Mouse (Mus musculus) small intestine, adult 2 months (tissue): ENCODE results near the gene Fam69b. TPM values are rescaled to one million over a fixed set of nuclear protein-coding genes. Genes with fewer than 3 reads are reported as not detected.

ENCODE experiments used
- H3K27ac ChIP-seq: fragments of 200-500 bp; 2 replicates; pipeline ENCODE4 v1.5.1; 2012; ENCODE audit warnings: low read depth, low read length, control low read depth, inconsistent platforms; ENCODE audit not compliant: insufficient read depth
- H3K27me3 ChIP-seq: fragments of 200-500 bp; 2 replicates; pipeline ENCODE4 v1.6.1; 2012; ENCODE audit warnings: mild to moderate bottlenecking, moderate library complexity, low read length, inconsistent platforms; ENCODE audit not compliant: control insufficient read depth, insufficient read depth
- H3K36me3 ChIP-seq: fragments of 200-500 bp; 2 replicates; pipeline ENCODE4 v1.6.1; 2012; ENCODE audit warnings: mild to moderate bottlenecking, low read length, control low read depth, inconsistent platforms; ENCODE audit not compliant: control insufficient read depth, insufficient read depth
- H3K4me1 ChIP-seq: fragments of 200-500 bp; 2 replicates; pipeline ENCODE4 v1.6.1; 2012; ENCODE audit warnings: low read length, inconsistent platforms, mixed read lengths; ENCODE audit not compliant: control insufficient read depth, insufficient read depth, insufficient read length
- H3K4me3 ChIP-seq: fragments of 200-500 bp; 2 replicates; pipeline ENCODE4 v1.5.1; 2012; ENCODE audit warnings: low read depth, mild to moderate bottlenecking, control low read depth, inconsistent platforms, low read length, moderate library complexity
- CTCF ChIP-seq: fragments of 200-500 bp; IDR thresholded peaks from 2 replicates; pipeline ENCODE4 v1.5.1; 2012; ENCODE audit warnings: low read depth, mild to moderate bottlenecking, control low read depth, inconsistent platforms, low read length, moderate library complexity, mixed read lengths; ENCODE audit not compliant: insufficient replicate concordance, insufficient read length; ENCODE audit errors: extremely low read depth
- POLR2A ChIP-seq: fragments of 200-500 bp; IDR thresholded peaks from 2 replicates; pipeline ENCODE4 v1.6.1; 2012; ENCODE audit warnings: low read depth, mild to moderate bottlenecking, control low read depth, inconsistent platforms, low read length, moderate library complexity
- WGBS: fragments of 180-500 bp; shearing (Covaris S2); methylation state at CpG from one replicate; pipeline ENCODE4 v1.1.7; 2018; 5-methylcytosine and 5-hydroxymethylcytosine counted together
- polyA plus RNA-seq: library from polyadenylated mRNA; depleted of rRNA; stranded (reverse); fragments of >200 nt; gene quantifications from 2 replicates; pipeline ENCODE4 v1.2.3, GENCODE M21; 2012

Fam69b gene
- polyA plus RNA-seq, 1 experiment, result 7.7 TPM

DNA sequence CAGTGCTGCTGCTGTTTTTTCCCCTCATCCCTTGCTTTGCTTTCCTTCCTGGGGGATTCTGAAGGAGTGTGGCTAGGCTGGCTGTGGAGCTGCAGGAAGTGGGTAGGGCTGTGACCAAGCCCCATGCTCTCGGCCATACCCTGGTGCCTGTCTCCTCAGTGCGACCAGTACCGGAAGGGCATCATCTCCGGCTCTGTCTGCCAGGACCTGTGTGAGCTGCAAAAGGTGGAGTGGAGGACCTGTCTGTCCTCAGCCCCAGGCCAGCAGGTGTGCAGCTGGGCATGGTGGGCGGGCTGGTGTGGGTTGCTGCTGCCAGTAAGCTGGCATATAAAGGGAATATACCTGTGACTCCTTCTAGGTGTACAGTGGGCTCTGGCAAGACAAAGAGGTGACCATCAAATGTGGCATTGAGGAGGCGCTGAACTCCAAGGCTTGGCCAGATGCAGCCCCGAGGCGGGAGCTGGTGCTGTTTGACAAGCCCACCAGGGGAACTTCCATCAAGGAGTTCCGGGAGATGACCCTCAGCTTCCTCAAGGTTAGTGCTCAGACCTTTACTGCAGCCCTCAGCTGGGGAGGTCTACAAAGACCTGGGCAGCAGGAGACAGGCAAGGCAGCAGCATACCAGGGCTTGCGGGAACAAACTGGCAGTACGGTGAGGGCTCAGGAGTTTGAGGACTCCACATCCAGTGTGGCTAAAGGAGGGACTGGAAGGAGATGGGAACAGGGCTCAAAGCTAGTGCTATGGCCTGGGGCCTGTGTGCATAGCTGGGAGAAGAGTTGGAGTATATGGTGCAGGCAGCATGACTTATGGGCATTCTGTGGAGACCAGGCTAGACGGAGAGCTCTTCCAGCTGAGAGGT is 6.6 kb downstream of the Fam69b start:
- Histone ChIP-seq H3K27ac (no peak overlapping the region), H3K36me3 (peaks cover 32% of the 10 kb centered on the region), H3K27me3 (no peaks in the 10 kb centered on the region), H3K4me3 (no peak overlapping the region), H3K4me1 (peaks cover 10% of the 10 kb centered on the region)
- TF ChIP-seq CTCF, result no peak
- no peak for TF ChIP-seq POLR2A
- WGBS, result 75% methylated on average over 12 of the region's 12 CpGs

DNA sequence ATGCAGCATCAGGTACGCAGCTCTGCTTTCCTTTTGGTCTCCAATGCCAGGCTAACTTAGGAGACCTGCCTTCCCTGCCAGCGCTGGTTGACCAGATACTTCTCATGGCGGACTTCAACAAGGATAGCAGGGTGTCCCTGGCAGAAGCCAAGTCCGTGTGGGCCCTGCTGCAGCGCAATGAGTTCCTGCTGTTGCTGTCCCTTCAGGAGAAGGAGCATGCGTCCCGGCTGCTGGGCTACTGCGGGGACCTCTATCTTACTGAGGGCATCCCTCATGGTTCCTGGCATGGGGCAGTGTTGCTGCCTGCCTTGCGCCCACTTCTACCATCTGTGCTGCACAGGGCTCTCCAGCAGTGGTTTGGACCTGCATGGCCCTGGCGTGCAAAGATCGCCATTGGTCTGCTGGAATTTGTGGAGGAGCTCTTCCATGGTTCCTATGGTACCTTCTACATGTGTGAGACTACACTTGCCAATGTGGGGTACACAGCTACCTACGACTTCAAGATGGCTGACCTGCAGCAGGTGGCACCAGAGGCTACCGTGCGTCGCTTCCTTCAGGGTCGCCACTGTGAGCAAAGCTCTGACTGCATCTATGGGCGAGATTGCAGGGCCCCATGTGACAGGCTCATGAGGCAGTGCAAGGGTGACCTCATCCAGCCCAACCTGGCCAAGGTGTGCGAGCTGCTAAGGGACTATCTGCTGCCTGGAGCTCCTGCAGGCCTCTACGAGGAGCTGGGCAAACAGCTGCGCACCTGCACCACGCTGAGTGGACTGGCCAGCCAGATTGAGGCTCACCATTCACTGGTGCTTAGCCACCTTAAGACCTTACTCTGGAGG is 7.5 kb downstream of the Fam69b start:
- no peak overlapping the region for H3K4me3 ChIP-seq
- TF ChIP-seq CTCF (no peak), POLR2A (no peak)
- H3K27ac ChIP-seq, result no peak overlapping the region
- 82% methylated on average over 21 of the region's 21 CpGs for WGBS
- no peaks in the 10 kb centered on the region for H3K27me3 ChIP-seq
- peaks cover 32% of the 10 kb centered on the region for H3K36me3 ChIP-seq
- H3K4me1 ChIP-seq, result peaks cover 10% of the 10 kb centered on the region

- TF ChIP-seq CTCF, result no peak
- TF ChIP-seq POLR2A, result no peak
- Histone ChIP-seq H3K27ac (no peak overlapping the region), H3K4me1 (peaks cover 10% of the 10 kb centered on the region), H3K36me3 (peaks cover 32% of the 10 kb centered on the region), H3K27me3 (no peaks in the 10 kb centered on the region), H3K4me3 (no peak overlapping the region)
- WGBS, result 46% methylated on average over 2 of the region's 2 CpGs
These were observed 8.0 kb downstream of the Fam69b start for GRCm38 (mm10) chr2:26636325-26636635.

DNA sequence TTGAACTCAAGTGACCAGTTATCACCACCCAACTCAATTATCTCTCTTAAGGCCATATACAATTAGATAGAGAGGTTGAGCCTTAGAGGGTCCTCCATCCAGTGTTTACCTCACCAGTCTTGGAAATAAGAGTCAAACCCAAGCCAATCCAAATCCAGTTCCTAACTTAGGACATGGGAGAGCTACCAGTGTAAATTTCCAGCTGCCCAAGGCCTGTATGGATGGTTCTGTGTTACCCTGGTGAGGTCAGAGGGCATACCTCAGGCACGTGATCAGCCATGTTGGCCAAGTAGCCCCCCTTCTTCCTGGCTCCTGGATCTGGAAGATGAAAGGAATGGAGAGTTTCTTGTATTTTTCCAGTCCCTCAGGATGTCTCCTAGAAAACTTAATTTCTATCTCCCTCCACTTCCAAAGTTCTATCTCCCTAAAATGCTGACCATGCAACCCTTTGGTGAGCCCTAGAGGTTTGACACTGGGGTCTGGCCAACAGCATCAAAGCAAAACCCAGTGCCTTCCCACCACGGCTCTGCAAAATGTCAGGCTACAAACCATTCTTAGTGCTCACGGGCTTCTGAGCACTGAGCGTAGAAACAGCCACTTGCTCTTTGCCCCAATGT is 9.2 kb downstream of the Fam69b start:
- Histone ChIP-seq H3K4me1 (peaks cover 15% of the 10 kb centered on the region), H3K27ac (no peak overlapping the region), H3K27me3 (no peaks in the 10 kb centered on the region), H3K4me3 (no peak overlapping the region), H3K36me3 (peaks cover 32% of the 10 kb centered on the region)
- WGBS, result 84% methylated on average over 4 of the region's 4 CpGs
- TF ChIP-seq CTCF (no peak), POLR2A (no peak)

DNA sequence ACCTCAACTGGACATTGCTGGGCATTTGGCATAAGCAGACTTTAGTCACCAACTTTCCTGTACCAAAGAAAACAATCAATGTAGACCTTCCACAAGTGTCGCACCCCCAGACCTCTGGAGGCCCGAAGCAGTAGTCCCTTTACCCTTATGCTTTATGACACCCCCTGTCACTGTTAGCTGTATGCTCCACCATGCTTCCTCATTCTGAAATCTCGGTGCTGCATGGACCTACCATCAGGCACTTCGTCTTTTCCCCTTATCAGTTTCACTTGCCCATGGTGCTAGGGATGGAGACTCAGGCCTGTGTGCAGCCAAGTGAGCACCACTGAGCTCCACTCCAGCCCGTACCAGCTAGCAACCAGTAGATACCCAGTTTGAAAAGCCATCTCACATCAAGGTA is 9.8 kb downstream of the Fam69b start:
- TF ChIP-seq CTCF (no peak), POLR2A (no peak)
- no peaks in the 10 kb centered on the region for H3K27me3 ChIP-seq
- H3K4me3 ChIP-seq, result no peak overlapping the region
- WGBS, result 62% methylated on average over 5 of the region's 5 CpGs
- peaks cover 17% of the 10 kb centered on the region for H3K4me1 ChIP-seq
- peaks cover 32% of the 10 kb centered on the region for H3K36me3 ChIP-seq
- H3K27ac ChIP-seq, result no peak overlapping the region

GRCm38 (mm10) chr2:26638572-26638971 is 10.3 kb downstream of the Fam69b start:
- no peak for TF ChIP-seq POLR2A
- no peak for TF ChIP-seq CTCF
- WGBS, result 46% methylated on average over 5 of the region's 5 CpGs
- H3K4me1 ChIP-seq, result peaks cover 17% of the 10 kb centered on the region
- no peak overlapping the region for H3K27ac ChIP-seq
- peak overlapping the region; percentile 26 for H3K4me3 ChIP-seq
- no peaks in the 10 kb centered on the region for H3K27me3 ChIP-seq
- peaks cover 32% of the 10 kb centered on the region for H3K36me3 ChIP-seq

GRCm38 (mm10) chr2:26639083-26639482 is 10.8 kb downstream of the Fam69b start:
- Histone ChIP-seq H3K36me3 (peaks cover 32% of the 10 kb centered on the region), H3K4me3 (peak overlapping the region; percentile 81), H3K27ac (no peak overlapping the region), H3K4me1 (peaks cover 18% of the 10 kb centered on the region), H3K27me3 (no peaks in the 10 kb centered on the region)
- TF ChIP-seq CTCF (peak; percentile 60; the same call in 1 of the 2 replicates), POLR2A (no peak)
- 5% methylated on average over 8 of the region's 8 CpGs for WGBS
